23 mouse cellular contexts compared by ENCODE assay signal in genomic region chr5:119920941-119921340, GRCm38 (mm10).
DNase-seq lines count a peak whose midpoint lies in the region; ATAC-seq lines count a peak whose summit lies in the region.
"Had no signal": no experiment of that assay in that cellular context is flagged by ENCODE, and none has a peak within 500 bp of the region (broad histone marks: within the 10 kb centered on the region; RNA-seq: fewer than 3 reads in every experiment).

No protein-coding gene starts in this region.

- intact Hi-C loops in heart, postnatal 36 days (cut with DNase I) = no loop called here

- H3K4me1 ChIP-seq in midbrain, embryonic 13.5 days (replicated peaks) = 0 out of 2 replicates have a peak, but pooled peaks cover 4% of the 10 kb centered on the region
- H3K4me1 ChIP-seq: embryonic facial prominence, embryonic 12.5 days had no signal

- no peak overlapping the region for H3K4me2 ChIP-seq in midbrain, embryonic 13.5 days (replicated peaks)
- H3K4me2 ChIP-seq: embryonic facial prominence, embryonic 12.5 days; forebrain, embryonic 13.5 days; forebrain, embryonic 15.5 days had no signal

- no peak overlapping the region for H3K27ac ChIP-seq in midbrain, embryonic 13.5 days
- H3K27ac ChIP-seq: embryonic facial prominence, embryonic 10.5 days; embryonic facial prominence, embryonic 12.5 days; forebrain, embryonic 13.5 days; forebrain, embryonic 15.5 days had no signal

- H3K27me3 ChIP-seq in midbrain, embryonic 13.5 days = no peaks in the 10 kb centered on the region
- H3K27me3 ChIP-seq: CH12.LX; embryonic facial prominence, embryonic 12.5 days; forebrain, embryonic 13.5 days; forebrain, embryonic 15.5 days had no signal

- no peak overlapping the region for H3K4me3 ChIP-seq in midbrain, embryonic 13.5 days (replicated peaks)
- H3K4me3 ChIP-seq: embryonic facial prominence, embryonic 10.5 days; embryonic facial prominence, embryonic 12.5 days; forebrain, embryonic 13.5 days; forebrain, embryonic 15.5 days had no signal

- H3K9ac ChIP-seq in midbrain, embryonic 13.5 days (replicated peaks) = no peak overlapping the region
- H3K9ac ChIP-seq: embryonic facial prominence, embryonic 12.5 days; forebrain, embryonic 13.5 days; forebrain, embryonic 15.5 days; forebrain, postnatal 0 days had no signal

- no peaks in the 10 kb centered on the region for H3K9me3 ChIP-seq in midbrain, embryonic 13.5 days
- H3K9me3 ChIP-seq: embryonic facial prominence, embryonic 10.5 days; embryonic facial prominence, embryonic 12.5 days; forebrain, embryonic 13.5 days; forebrain, embryonic 15.5 days had no signal

- 55% methylated on average over 10 of the region's 10 CpGs for WGBS in midbrain, embryonic 13.5 days

- peak; percentile 29 for DNase-seq in retina, postnatal 1 day
- no peak for DNase-seq in retina, embryonic 14.5 days (ENCODE audit: low spot score)
- peak; percentile 62 for DNase-seq in R1 (ENCODE audit: low read depth, low spot score)
- DNase-seq in heart, postnatal 36 days = no peak
- DNase-seq: adrenal gland, adult 8-10 months; adrenal gland, postnatal 14 days; adrenal gland, postnatal 36 days; B cell, adult 2 months; cerebellum, adult 11-12 months; cerebellum, adult 2 months; cerebellum, adult 9-10 months; cerebellum, postnatal 10 days; cerebellum, postnatal 25 days; forebrain, postnatal 0 days had no signal

- H3K36me3 ChIP-seq in midbrain, embryonic 13.5 days = no peaks in the 10 kb centered on the region
- H3K36me3 ChIP-seq: embryonic facial prominence, embryonic 10.5 days; embryonic facial prominence, embryonic 12.5 days; forebrain, embryonic 15.5 days had no signal

- no peak for ATAC-seq in midbrain, embryonic 13.5 days
- ATAC-seq: activated CD4-positive, CD25-positive, alpha-beta regulatory T cell, adult 4 months; CD4-positive, CD25-positive, alpha-beta regulatory T cell, adult 4 months; forebrain, embryonic 13.5 days; forebrain, embryonic 15.5 days; forebrain, postnatal 0 days; Patski had no signal

Comparison
In these comparisons a context has a peak if more than half of its experiments do, and no peak if none do; other contexts are left out.
1. DNase-seq: peak in retina, postnatal 1 day (single experiment) and R1 (single experiment); none in retina, embryonic 14.5 days (single experiment) and heart, postnatal 36 days (0 of 2).